Mouse (Mus musculus): Measurements from ENCODE around the gene Gm5724.
A peak's percentile ranks its signal among the peaks of the same experiment; 100 is the strongest.

Gene Gm5724

DNA sequence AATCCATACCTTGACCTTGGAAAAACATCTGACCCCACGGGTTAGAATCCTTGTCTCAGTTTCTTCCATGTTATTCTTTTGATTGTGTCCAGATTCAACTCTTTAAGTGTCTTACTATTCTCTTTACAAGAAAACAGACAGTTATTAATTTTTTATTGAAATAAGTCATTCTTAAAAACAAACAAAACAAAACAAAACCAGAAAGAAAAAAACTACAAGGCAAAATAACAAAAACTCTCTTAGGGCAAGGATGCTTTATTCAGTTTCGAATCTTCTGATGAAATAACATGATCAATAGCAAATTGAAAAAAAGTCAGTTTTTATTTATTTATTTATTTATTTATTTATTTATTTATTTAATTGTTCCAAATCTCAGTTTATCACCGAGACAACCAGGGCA is at the start of gene Gm5724:
Gene Gm5724 (minus strand): TSS at position 101 of the 400 bp plus-strand sequence.
- DNase-seq (ENCODE audit: extremely low spot score, low read depth, low spot score), result no peak

DNA sequence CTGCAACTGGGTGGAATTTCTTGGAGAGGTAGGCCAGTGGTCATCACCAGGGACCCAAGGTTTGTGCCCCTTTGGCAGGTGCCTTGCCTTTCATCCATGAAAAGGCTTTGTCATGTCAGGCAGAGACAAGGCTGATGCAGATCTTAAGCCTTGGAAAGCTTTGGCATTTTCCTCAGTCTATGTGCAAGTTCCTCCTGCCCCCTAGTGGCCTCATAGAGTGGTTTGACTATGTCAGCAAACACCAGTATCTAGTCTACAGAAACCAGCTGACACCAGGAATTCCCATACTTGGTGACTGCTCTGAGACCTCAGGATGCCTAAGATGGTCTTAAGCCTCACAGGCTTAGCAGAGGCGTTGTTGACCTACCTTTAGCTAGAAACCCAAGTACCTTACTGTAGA is 24.2 kb upstream of the Gm5724 start:
- DNase-seq (ENCODE audit: extremely low spot score, low read depth, low spot score), result peak; percentile 35

DNA sequence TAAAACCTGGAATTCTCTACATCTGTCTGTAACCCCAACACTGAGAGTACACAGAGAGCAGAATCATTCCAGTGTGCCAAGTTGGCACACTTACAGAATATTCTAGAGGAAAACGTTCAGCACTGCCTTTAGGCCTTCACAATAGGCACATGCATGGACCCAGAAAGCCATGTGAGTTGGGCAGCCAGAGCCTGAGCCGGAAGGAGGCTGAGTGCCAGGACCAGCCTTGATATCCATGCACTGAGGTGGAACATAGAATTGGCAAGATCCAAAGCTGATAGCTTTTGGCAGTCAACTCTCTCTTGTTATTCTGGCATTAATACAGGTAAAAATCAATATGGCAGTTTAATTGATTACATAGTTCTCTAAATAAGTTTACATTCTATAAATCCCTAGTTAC is 866 bp upstream of the Gm5724 start:
- no peak for DNase-seq (ENCODE audit: extremely low spot score, low read depth, low spot score)

DNA sequence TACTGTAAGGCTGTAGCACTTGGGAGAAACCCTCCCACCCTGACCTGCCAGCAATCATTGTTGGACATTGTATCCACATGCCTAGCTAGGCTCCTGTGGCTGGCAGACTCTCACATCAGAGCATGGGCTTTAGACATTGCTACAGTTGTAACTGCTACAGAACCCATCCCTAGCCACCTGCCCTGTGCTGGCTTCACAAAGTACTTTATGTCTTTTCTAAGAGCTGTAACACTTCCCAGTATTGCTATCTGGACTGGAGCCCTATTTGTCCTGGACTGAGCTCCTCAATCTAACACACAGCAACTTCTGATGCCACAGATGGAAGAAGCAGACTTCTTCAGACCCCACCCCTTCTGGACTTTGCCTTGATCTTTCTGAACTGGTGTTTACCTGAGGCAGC is 82.4 kb downstream of the Gm5724 start:
- no peak for DNase-seq (ENCODE audit: extremely low spot score, low read depth, low spot score)

DNA sequence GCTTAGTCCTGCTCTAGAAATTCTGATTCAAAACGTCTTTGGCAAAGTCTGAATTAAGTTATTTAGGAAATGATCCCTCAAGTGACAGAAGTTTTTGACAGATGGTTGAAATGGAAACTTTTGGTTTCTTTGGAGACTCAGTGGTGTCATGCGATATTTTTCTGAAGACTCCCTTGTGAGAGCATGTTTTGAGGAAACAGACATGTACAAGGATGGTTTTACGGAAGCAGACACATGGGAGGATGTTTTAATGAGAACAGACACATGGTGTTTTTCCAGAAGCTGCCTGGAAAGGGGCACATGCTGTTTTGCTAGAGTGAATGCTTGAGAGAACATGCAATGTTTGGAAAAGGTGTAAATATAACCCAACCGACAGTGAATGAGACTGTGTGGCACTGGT is 86.6 kb downstream of the Gm5724 start:
- no peak for DNase-seq (ENCODE audit: extremely low spot score, low read depth, low spot score)

Data from hindlimb bud, embryonic 11.5 days (tissue).